Mouse (Mus musculus): Measurements from ENCODE around the gene Angptl6.

DNA sequence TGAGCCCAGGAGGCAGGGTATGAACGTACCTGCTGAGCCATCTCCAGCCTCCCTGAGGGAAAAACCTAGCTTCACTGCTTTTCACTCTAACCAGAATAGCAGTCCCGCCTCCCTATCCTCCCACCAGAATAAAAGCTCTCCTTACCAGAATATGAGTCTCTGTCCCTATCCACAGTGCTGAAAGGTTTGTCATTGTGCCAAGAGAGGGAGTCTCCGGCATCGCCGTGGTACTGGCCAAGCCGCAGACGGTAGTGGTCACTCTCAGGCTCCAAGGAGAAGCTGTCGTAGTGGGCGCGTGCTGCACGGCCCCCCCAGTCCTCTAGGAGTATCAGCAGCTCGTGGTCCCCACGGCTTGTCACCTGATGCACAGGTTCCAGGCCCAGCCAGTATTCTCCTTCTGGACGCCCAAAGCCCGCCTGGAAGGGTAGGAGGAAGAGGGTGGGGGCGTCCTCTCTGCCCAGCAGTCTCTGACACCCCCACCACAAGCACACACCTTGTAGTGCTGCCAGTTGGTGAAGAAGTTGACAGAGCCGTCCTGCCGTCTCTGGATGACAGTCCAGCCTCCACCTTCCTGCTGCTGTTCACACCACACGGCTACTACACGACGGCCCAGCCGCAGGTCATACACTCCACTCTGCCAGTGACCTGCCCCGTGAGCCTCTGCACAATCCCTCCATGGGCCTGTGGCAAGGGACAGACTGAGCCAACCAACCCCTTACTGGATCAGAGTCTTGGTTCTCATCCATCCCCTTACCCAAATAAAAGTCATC, 4.3 kb downstream of the Angptl6 start:
- TF ChIP-seq CTCF (IDR thresholded peaks at IDR 0.05; ENCODE audit: low read depth) (no peak), EP300 (IDR thresholded peaks at IDR 0.05; ENCODE audit: low read depth) (no peak)
